Mouse (Mus musculus): ENCODE measurements at regions not wholly inside any gene's neighbourhood (a gene's known extent, or its start where the extent isn't known, plus 50 kb on each side); places are given as distances from the start of the nearest gene placed in this dataset.

- no peak for TF ChIP-seq POLR2A (IDR thresholded peaks at IDR 0.05; ENCODE audit: insufficient read depth, low read length)
- no peak for TF ChIP-seq CTCF (IDR thresholded peaks at IDR 0.05; ENCODE audit: low read depth, low read length)
Measured at GRCm38 (mm10) chr19:26548562-26549270, 56.1 kb upstream of the Smarca2 start.

Data from ES-Bruce4 (cell line).